In the genomic region with DNA sequence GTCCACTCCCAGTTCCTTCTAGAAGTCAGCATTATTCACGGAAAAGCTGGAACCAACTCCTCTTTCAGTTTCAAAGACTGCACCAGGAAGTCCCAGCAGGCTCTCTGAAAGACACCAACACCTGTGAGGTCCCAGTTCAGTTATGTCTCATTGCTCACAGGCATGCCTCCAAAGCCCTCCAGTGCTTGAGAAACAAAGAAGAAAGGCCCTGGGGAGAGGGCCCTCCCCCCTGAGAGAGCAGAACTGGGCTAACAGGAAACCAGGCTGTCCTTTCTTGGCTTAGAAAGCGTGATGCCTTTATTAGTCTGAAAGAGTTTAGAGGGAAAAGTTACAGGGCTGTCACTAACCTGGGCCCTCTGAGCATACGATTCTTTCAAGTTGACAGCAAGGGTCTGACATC, we compare ENCODE assay signal across 9 mouse cellular contexts. TPM values are rescaled to one million over a fixed set of nuclear protein-coding genes. Genes with fewer than 3 reads are reported as not detected.
DNase-seq lines count a peak whose midpoint lies in the region; ATAC-seq and TF ChIP-seq lines count a peak whose summit lies in the region.
"Had no signal": no experiment of that assay in that cellular context is flagged by ENCODE, and none has a peak within 500 bp of the region (broad histone marks: within the 10 kb centered on the region; RNA-seq: fewer than 3 reads in every experiment).

No protein-coding gene starts in this region.

- H3K4me3 ChIP-seq in left cerebral cortex, adult 2 months, result no peak overlapping the region
- no peak overlapping the region for H3K4me3 ChIP-seq in midbrain, embryonic 10.5 days
- H3K4me3 ChIP-seq: neural tube, embryonic 13.5 days had no signal

- peak; percentile 58 for ATAC-seq in common myeloid progenitor, adult 5-6 weeks (replicated peaks; ENCODE audit: low read depth, poor library complexity, severe bottlenecking)

- H3K36me3 ChIP-seq in midbrain, embryonic 10.5 days, result no peaks in the 10 kb centered on the region
- H3K36me3 ChIP-seq: neural tube, embryonic 13.5 days had no signal

- intact Hi-C loops in left cerebral cortex, adult 2 months (cut with DNase I), result no loop called here

- H3K27me3 ChIP-seq in midbrain, embryonic 10.5 days (ENCODE audit: low read depth, poor library complexity, severe bottlenecking), result no peaks in the 10 kb centered on the region
- H3K27me3 ChIP-seq: neural tube, embryonic 13.5 days had no signal

- no peak for DNase-seq in left cerebral cortex, adult 2 months (ENCODE audit: extremely low spot score in 1 of 2, low spot score in 2 of 2)
- DNase-seq in left cerebral cortex, adult 11 months (ENCODE audit: low spot score), result no peak
- peak; percentile 24 for DNase-seq in kidney, postnatal 14 days
- DNase-seq in ovary, postnatal 36 days (ENCODE audit: low spot score), result peak; percentile 13
- DNase-seq in cerebellum, postnatal 36 days, result no peak
- DNase-seq in midbrain, embryonic 10.5 days (ENCODE audit: low spot score), result no peak
- DNase-seq in adrenal gland, adult 2 months, result no peak

- H3K4me1 ChIP-seq in midbrain, embryonic 10.5 days, result peaks cover 7% of the 10 kb centered on the region
- H3K4me1 ChIP-seq: neural tube, embryonic 13.5 days had no signal

- no peaks in the 10 kb centered on the region for H3K9me3 ChIP-seq in midbrain, embryonic 10.5 days (replicated peaks)
- H3K9me3 ChIP-seq: neural tube, embryonic 13.5 days had no signal

- 63% methylated on average over 3 of the region's 3 CpGs for WGBS in midbrain, embryonic 10.5 days

- H3K27ac ChIP-seq in left cerebral cortex, adult 2 months, result peak overlapping the region; percentile 47; the same call in 1 of the 2 replicates
- H3K27ac ChIP-seq in midbrain, embryonic 10.5 days (replicated peaks), result no peak overlapping the region
- H3K27ac ChIP-seq: neural tube, embryonic 13.5 days had no signal

- TF ChIP-seq CTCF in left cerebral cortex, adult 2 months (IDR thresholded peaks at IDR 0.05), result no peak

RNA-seq across cellular contexts. Expression of gene Rnf145, which starts 22.5 kb away (rescaled TPM):
- total RNA-seq in left cerebral cortex, adult 2 months (2021), result 10 to 100 TPM; 82.0 to 97.8 TPM
- total RNA-seq in common myeloid progenitor, adult 5-6 weeks (2017), result 29.1 and 42.5 TPM in 2 replicates
- polyA plus RNA-seq in midbrain, embryonic 10.5 days (2016; fragmentation: Nextera tagmentation; extraction: Ambion mirVana), result 108 and 120 TPM in 2 replicates
- 10 to 100 TPM; 62.2 to 75.5 TPM for total RNA-seq in adrenal gland, adult 2 months (2021)
- polyA plus RNA-seq in adrenal gland, adult 2 months (2012; rRNA removed), result 204 and 238 TPM in 2 replicates

RNA-seq across cellular contexts. Expression of gene Ublcp1, which starts 25.9 kb away (rescaled TPM):
- 10 to 100 TPM; 45.7 to 50.1 TPM for total RNA-seq in left cerebral cortex, adult 2 months (2021)
- 17.4 and 30.9 TPM in 2 replicates for total RNA-seq in common myeloid progenitor, adult 5-6 weeks (2017)
- polyA plus RNA-seq in midbrain, embryonic 10.5 days (2016; fragmentation: Nextera tagmentation; extraction: Ambion mirVana), result 72.3 and 74.4 TPM in 2 replicates
- 10 to 100 TPM; 34.3 to 47.8 TPM for total RNA-seq in adrenal gland, adult 2 months (2021)
- 1.6 and 2.3 TPM in 2 replicates for polyA plus RNA-seq in adrenal gland, adult 2 months (2012; rRNA removed)

Comparison
In these comparisons a context has a peak if more than half of its experiments do, and no peak if none do; other contexts are left out.
1. DNase-seq: peak in kidney, postnatal 14 days (single experiment) and ovary, postnatal 36 days (single experiment); none in left cerebral cortex, adult 2 months (0 of 2), left cerebral cortex, adult 11 months (single experiment), cerebellum, postnatal 36 days (0 of 2), midbrain, embryonic 10.5 days (single experiment) and adrenal gland, adult 2 months (single experiment).